Mouse (Mus musculus) hindbrain, embryonic 13.5 days (tissue): Measurements from ENCODE around the gene Zar1l. TPM values are rescaled to one million over a fixed set of nuclear protein-coding genes. Genes with fewer than 3 reads are reported as not detected.

Source experiments
- ATAC-seq: fragments of 200-750 bp; cut with Nextera tagmentation; 2 replicates; pipeline ENCODE4 v1.8.0; 2017; ENCODE audit warnings: moderate TSS enrichment; ENCODE audit not compliant: low FRiP score
- H3K27ac ChIP-seq: fragments of 300-500 bp; sonication (generic); 2 replicates; pipeline ENCODE4 v1.5.1; 2015; ENCODE audit warnings: inconsistent platforms, mild to moderate bottlenecking, moderate library complexity
- H3K27me3 ChIP-seq: fragments of 300-500 bp; sonication (generic); 2 replicates; pipeline ENCODE4 v1.6.1; 2015; ENCODE audit warnings: mild to moderate bottlenecking, inconsistent platforms
- H3K36me3 ChIP-seq: fragments of 300-500 bp; sonication (generic); 2 replicates; pipeline ENCODE4 v1.6.1; 2015; ENCODE audit warnings: mild to moderate bottlenecking, inconsistent platforms
- H3K4me1 ChIP-seq: fragments of 300-500 bp; sonication (generic); replicated peaks from 2 replicates; pipeline ENCODE4 v1.6.1; 2015; ENCODE audit warnings: inconsistent platforms
- H3K4me2 ChIP-seq: fragments of 300-500 bp; sonication (generic); 2 replicates; pipeline ENCODE4 v1.6.1; 2015; ENCODE audit warnings: inconsistent platforms, mild to moderate bottlenecking, moderate library complexity
- H3K4me3 ChIP-seq: fragments of 300-500 bp; sonication (generic); 2 replicates; pipeline ENCODE4 v1.5.1; 2015; ENCODE audit warnings: mild to moderate bottlenecking, inconsistent platforms
- H3K9ac ChIP-seq: fragments of 300-500 bp; sonication (generic); 2 replicates; pipeline ENCODE4 v1.6.1; 2015; ENCODE audit warnings: mild to moderate bottlenecking, inconsistent platforms
- H3K9me3 ChIP-seq: fragments of 300-500 bp; sonication (generic); 2 replicates; pipeline ENCODE4 v1.6.1; 2016; ENCODE audit warnings: inconsistent platforms
- WGBS: fragments of 180-500 bp; shearing (Covaris S2); methylation state at CpG from one replicate; pipeline ENCODE4 v1.1.7; 2015; 5-methylcytosine and 5-hydroxymethylcytosine counted together
- polyA plus RNA-seq: library from polyadenylated mRNA; unstranded; fragments of >200 nt; fragmentation: Nextera tagmentation; extraction: Ambion mirVana; gene quantifications from 2 replicates; pipeline ENCODE4 v1.2.1, GENCODE M21; 2015

Zar1l gene
- polyA plus RNA-seq = not detected in 2 replicates

- Histone ChIP-seq H3K9me3 (no peaks in the 10 kb centered on the region), H3K27ac (no peak within 1 kb of the TSS), H3K36me3 (no peaks in the 10 kb centered on the region), H3K4me3 (no peak within 1 kb of the TSS), H3K4me1 (peaks cover 7% of the 10 kb centered on the region), H3K4me2 (no peak within 1 kb of the TSS), H3K9ac (no peak within 1 kb of the TSS), H3K27me3 (no peaks in the 10 kb centered on the region)
- WGBS = 69% methylated on average over 4 of the region's 4 CpGs
- ATAC-seq = no peak
These were observed at the start of gene Zar1l for GRCm38 (mm10) chr5:150518064-150518463. Gene Zar1l (minus strand): TSS chr5:150518164.

GRCm38 (mm10) chr5:150566971-150567370, 49.0 kb upstream of the Zar1l start:
- Histone ChIP-seq H3K4me3 (no peak overlapping the region), H3K36me3 (peaks cover 38% of the 10 kb centered on the region), H3K9me3 (no peaks in the 10 kb centered on the region), H3K4me1 (0 out of 2 replicates have a peak, but pooled peaks cover 4% of the 10 kb centered on the region), H3K4me2 (no peak overlapping the region), H3K27ac (no peak overlapping the region), H3K27me3 (no peaks in the 10 kb centered on the region), H3K9ac (no peak overlapping the region)
- no peak for ATAC-seq
- 97% methylated on average over 5 of the region's 5 CpGs for WGBS

- Histone ChIP-seq H3K4me1 (0 out of 2 replicates have a peak, but pooled peaks cover 4% of the 10 kb centered on the region), H3K4me2 (no peak overlapping the region), H3K9me3 (no peaks in the 10 kb centered on the region), H3K9ac (no peak overlapping the region), H3K4me3 (no peak overlapping the region), H3K36me3 (peaks cover 34% of the 10 kb centered on the region), H3K27ac (0 out of 2 replicates have a peak overlapping the region, but pooled peaks have one; percentile 25), H3K27me3 (no peaks in the 10 kb centered on the region)
- WGBS = 48% methylated on average over 3 of the region's 3 CpGs
- no peak for ATAC-seq
These were observed 48.3 kb upstream of the Zar1l start for GRCm38 (mm10) chr5:150566226-150566625.

DNA sequence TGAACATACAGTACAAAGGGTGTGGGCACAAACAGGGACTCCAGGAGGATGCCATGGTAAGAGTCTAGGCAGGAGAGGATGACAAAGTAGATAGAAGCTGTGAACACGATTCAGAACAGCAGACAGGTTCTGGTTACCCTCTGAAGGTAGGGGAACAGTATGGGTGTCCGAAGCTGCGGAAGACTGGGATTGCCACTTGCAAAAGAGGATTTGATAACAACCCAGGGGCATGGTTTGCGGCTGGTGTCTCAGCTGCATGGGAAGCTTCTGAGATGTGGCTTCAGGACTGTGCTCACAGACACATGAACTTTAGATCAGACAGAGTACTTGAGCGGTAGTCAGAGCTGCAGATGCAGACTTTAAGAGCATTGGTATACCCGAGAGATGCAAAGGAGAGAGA, 46.5 kb upstream of the Zar1l start:
- ATAC-seq = no peak
- Histone ChIP-seq H3K9ac (no peak overlapping the region), H3K4me2 (no peak overlapping the region), H3K4me1 (0 out of 2 replicates have a peak, but pooled peaks cover 4% of the 10 kb centered on the region), H3K4me3 (no peak overlapping the region), H3K27ac (no peak overlapping the region), H3K9me3 (no peaks in the 10 kb centered on the region), H3K27me3 (no peaks in the 10 kb centered on the region), H3K36me3 (peaks cover 35% of the 10 kb centered on the region)
- 95% methylated on average over 6 of the region's 6 CpGs for WGBS

DNA sequence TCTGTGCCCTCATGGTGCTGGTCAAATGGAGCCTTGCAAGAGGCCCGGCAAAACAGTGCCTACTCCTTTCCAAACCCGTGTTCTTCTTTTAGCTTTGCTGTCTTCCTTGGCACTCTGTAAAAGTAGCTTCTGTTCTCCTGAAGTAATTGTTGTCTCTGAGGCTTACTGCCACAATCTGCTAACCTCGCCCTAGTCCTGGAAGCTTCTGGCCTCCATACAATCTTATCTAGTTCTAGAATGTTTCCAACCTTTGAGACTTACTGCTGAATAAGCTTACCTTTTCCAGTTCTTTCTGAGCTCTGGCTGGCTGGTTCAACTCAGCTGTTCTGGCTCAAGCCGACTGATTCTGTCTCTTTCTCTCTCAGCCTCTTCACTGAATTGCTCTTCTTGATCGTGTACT, 43.8 kb upstream of the Zar1l start:
- Histone ChIP-seq H3K9me3 (no peaks in the 10 kb centered on the region), H3K27me3 (no peaks in the 10 kb centered on the region), H3K27ac (no peak overlapping the region), H3K4me2 (no peak overlapping the region), H3K4me3 (no peak overlapping the region), H3K4me1 (0 out of 2 replicates have a peak, but pooled peaks cover 4% of the 10 kb centered on the region), H3K36me3 (peaks cover 31% of the 10 kb centered on the region), H3K9ac (no peak overlapping the region)
- no peak for ATAC-seq
- 96% methylated on average over 5 of the region's 5 CpGs for WGBS

- Histone ChIP-seq H3K27ac (no peak overlapping the region), H3K4me2 (no peak overlapping the region), H3K36me3 (peaks cover 32% of the 10 kb centered on the region), H3K27me3 (no peaks in the 10 kb centered on the region), H3K4me3 (no peak overlapping the region), H3K4me1 (0 out of 2 replicates have a peak, but pooled peaks cover 4% of the 10 kb centered on the region), H3K9ac (no peak overlapping the region), H3K9me3 (no peaks in the 10 kb centered on the region)
- no peak for ATAC-seq
These were observed 43.4 kb upstream of the Zar1l start for GRCm38 (mm10) chr5:150561376-150561775.

GRCm38 (mm10) chr5:150560851-150561250, 42.9 kb upstream of the Zar1l start:
- Histone ChIP-seq H3K27ac (no peak overlapping the region), H3K4me2 (no peak overlapping the region), H3K9ac (no peak overlapping the region), H3K36me3 (peaks cover 32% of the 10 kb centered on the region), H3K27me3 (no peaks in the 10 kb centered on the region), H3K9me3 (no peaks in the 10 kb centered on the region), H3K4me3 (no peak overlapping the region), H3K4me1 (no peaks in the 10 kb centered on the region)
- 96% methylated on average over 5 of the region's 5 CpGs for WGBS
- no peak for ATAC-seq

GRCm38 (mm10) chr5:150559519-150560103, 41.6 kb upstream of the Zar1l start:
- H3K36me3 ChIP-seq = peaks cover 35% of the 10 kb centered on the region
- no peak for ATAC-seq
- no peak overlapping the region for H3K9ac ChIP-seq
- no peaks in the 10 kb centered on the region for H3K27me3 ChIP-seq
- no peak overlapping the region for H3K27ac ChIP-seq
- no peaks in the 10 kb centered on the region for H3K4me1 ChIP-seq
- H3K4me3 ChIP-seq = no peak overlapping the region
- no peak overlapping the region for H3K4me2 ChIP-seq
- WGBS = 92% methylated on average over 6 of the region's 6 CpGs
- no peaks in the 10 kb centered on the region for H3K9me3 ChIP-seq

- Histone ChIP-seq H3K4me1 (no peaks in the 10 kb centered on the region), H3K27ac (no peak overlapping the region), H3K9me3 (no peaks in the 10 kb centered on the region), H3K27me3 (no peaks in the 10 kb centered on the region), H3K4me3 (no peak overlapping the region), H3K9ac (no peak overlapping the region), H3K36me3 (peaks cover 36% of the 10 kb centered on the region), H3K4me2 (no peak overlapping the region)
- ATAC-seq = no peak
- WGBS = 75% methylated on average over 3 of the region's 3 CpGs
These were observed 33.7 kb upstream of the Zar1l start for GRCm38 (mm10) chr5:150551637-150552036.

GRCm38 (mm10) chr5:150543184-150543583, 25.2 kb upstream of the Zar1l start:
- Histone ChIP-seq H3K9ac (no peak overlapping the region), H3K4me2 (no peak overlapping the region), H3K27ac (no peak overlapping the region), H3K36me3 (peaks cover 23% of the 10 kb centered on the region), H3K9me3 (no peaks in the 10 kb centered on the region), H3K4me1 (no peaks in the 10 kb centered on the region), H3K4me3 (no peak overlapping the region), H3K27me3 (no peaks in the 10 kb centered on the region)
- WGBS = 91% methylated on average over 2 of the region's 2 CpGs
- ATAC-seq = no peak

GRCm38 (mm10) chr5:150541302-150541701, 23.3 kb upstream of the Zar1l start:
- no peak for ATAC-seq
- H3K9me3 ChIP-seq = no peaks in the 10 kb centered on the region
- no peak overlapping the region for H3K4me3 ChIP-seq
- no peak overlapping the region for H3K27ac ChIP-seq
- H3K4me1 ChIP-seq = no peaks in the 10 kb centered on the region
- no peak overlapping the region for H3K4me2 ChIP-seq
- WGBS = 96% methylated on average over 1 of the region's 1 CpGs
- no peak overlapping the region for H3K9ac ChIP-seq
- no peaks in the 10 kb centered on the region for H3K27me3 ChIP-seq
- H3K36me3 ChIP-seq = peaks cover 29% of the 10 kb centered on the region

- H3K27me3 ChIP-seq = no peaks in the 10 kb centered on the region
- no peak overlapping the region for H3K4me3 ChIP-seq
- no peak overlapping the region for H3K4me2 ChIP-seq
- H3K36me3 ChIP-seq = peaks cover 6% of the 10 kb centered on the region
- peaks cover 11% of the 10 kb centered on the region for H3K4me1 ChIP-seq
- H3K9me3 ChIP-seq = no peaks in the 10 kb centered on the region
- WGBS = 82% methylated on average over 2 of the region's 2 CpGs
- no peak overlapping the region for H3K27ac ChIP-seq
- no peak overlapping the region for H3K9ac ChIP-seq
- no peak for ATAC-seq
These were observed 7.3 kb upstream of the Zar1l start for GRCm38 (mm10) chr5:150525239-150525638.

GRCm38 (mm10) chr5:150522867-150523234, 4.9 kb upstream of the Zar1l start:
- peak overlapping the region; percentile 78; the same call in 1 of the 2 replicates for H3K27ac ChIP-seq
- peaks cover 11% of the 10 kb centered on the region for H3K4me1 ChIP-seq
- H3K9me3 ChIP-seq = no peaks in the 10 kb centered on the region
- no peaks in the 10 kb centered on the region for H3K27me3 ChIP-seq
- ATAC-seq = no peak
- peak overlapping the region; percentile 60 for H3K4me2 ChIP-seq
- no peaks in the 10 kb centered on the region for H3K36me3 ChIP-seq
- H3K4me3 ChIP-seq = peak overlapping the region; percentile 71
- peak overlapping the region; percentile 87 for H3K9ac ChIP-seq
- 10% methylated on average over 11 of the region's 11 CpGs for WGBS
